19 mouse cellular contexts compared by ENCODE assay signal in the genomic region with DNA sequence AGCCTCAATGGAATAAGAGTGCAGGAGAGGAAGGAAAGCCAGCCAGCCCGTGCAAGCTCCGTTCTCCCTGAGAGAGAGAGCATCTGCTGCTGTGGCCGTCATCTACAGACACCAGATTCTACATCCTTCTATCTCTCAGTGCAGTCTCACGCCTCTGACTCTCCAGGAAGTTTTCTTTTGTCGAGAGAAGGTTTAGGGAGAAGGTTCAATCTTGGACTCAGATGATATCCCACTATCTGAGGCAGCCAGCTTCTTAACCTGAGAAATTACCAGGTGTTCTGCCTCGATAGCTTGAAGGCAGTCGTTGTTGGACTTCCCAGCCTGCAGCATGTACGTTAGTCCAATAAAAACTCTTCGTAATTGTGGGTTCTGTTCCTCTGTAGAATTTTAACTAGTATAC.
"Had no signal": no experiment of that assay in that cellular context is flagged by ENCODE, and none has a peak within 500 bp of the region (broad histone marks: within the 10 kb centered on the region; RNA-seq: fewer than 3 reads in every experiment).

No protein-coding gene starts in this region.

- H3K9me3 ChIP-seq: limb, embryonic 12.5 days; limb, embryonic 15.5 days; liver, embryonic 12.5 days; liver, embryonic 15.5 days; midbrain, embryonic 15.5 days; neural tube, embryonic 13.5 days had no signal

- H3K4me2 ChIP-seq: limb, embryonic 12.5 days; limb, embryonic 15.5 days; liver, embryonic 12.5 days; liver, embryonic 15.5 days; midbrain, embryonic 11.5 days; midbrain, embryonic 15.5 days; neural tube, embryonic 13.5 days had no signal

- H3K27ac ChIP-seq: limb, embryonic 12.5 days; limb, embryonic 15.5 days; liver, embryonic 12.5 days; liver, embryonic 15.5 days; midbrain, embryonic 15.5 days; neural tube, embryonic 13.5 days had no signal

- H3K4me1 ChIP-seq: liver, embryonic 12.5 days; liver, embryonic 15.5 days; midbrain, embryonic 15.5 days had no signal

- H3K27me3 ChIP-seq: limb, embryonic 12.5 days; limb, embryonic 15.5 days; liver, embryonic 12.5 days; liver, embryonic 15.5 days; midbrain, embryonic 15.5 days; neural tube, embryonic 13.5 days had no signal

- DNase-seq: kidney, postnatal 14 days; kidney, postnatal 4 days; left cerebral cortex, postnatal 4 days; lung, adult 2 months; lung, postnatal 14 days; lung, postnatal 4 days; retina, postnatal 1 day; right cerebral cortex, postnatal 25 days; thymus, adult 2 months; thymus, postnatal 14 days; thymus, postnatal 4 days had no signal

- H3K36me3 ChIP-seq: limb, embryonic 12.5 days; limb, embryonic 15.5 days; liver, embryonic 12.5 days; liver, embryonic 15.5 days; midbrain, embryonic 15.5 days; neural tube, embryonic 13.5 days had no signal

- H3K4me3 ChIP-seq: limb, embryonic 12.5 days; limb, embryonic 15.5 days; liver, embryonic 12.5 days; liver, embryonic 15.5 days; midbrain, embryonic 15.5 days; myocyte; neural tube, embryonic 13.5 days had no signal

- ATAC-seq: liver, embryonic 12.5 days; midbrain, embryonic 15.5 days had no signal

- H3K9ac ChIP-seq: limb, embryonic 12.5 days; limb, embryonic 15.5 days; liver, embryonic 12.5 days; liver, embryonic 15.5 days; midbrain, embryonic 15.5 days; neural tube, embryonic 13.5 days had no signal
